Mouse (Mus musculus): ENCODE data around the gene Anapc1.

GRCm38 (mm10) chr2:128582881-128583280, 104.3 kb downstream of the Anapc1 start:
- TF ChIP-seq CTCF (IDR thresholded peaks at IDR 0.05; ENCODE audit: borderline replicate concordance, insufficient read depth, low read length) (no peak), POLR2A (IDR thresholded peaks at IDR 0.05; ENCODE audit: low read depth, low read length) (no peak)

Data from embryonic fibroblast, embryonic 13.5 days (primary cell).